Mouse (Mus musculus) small intestine, adult 2 months (tissue): ENCODE data around the gene Tap2. TPM values are rescaled to one million over a fixed set of nuclear protein-coding genes. Genes with fewer than 3 reads are reported as not detected.
A peak's percentile ranks its signal among the peaks of the same experiment; 100 is the strongest.

Experiments
- H3K27ac ChIP-seq: fragments of 200-500 bp; 2 replicates; pipeline ENCODE4 v1.5.1; 2012; ENCODE audit warnings: low read depth, low read length, control low read depth, inconsistent platforms; ENCODE audit not compliant: insufficient read depth
- H3K27me3 ChIP-seq: fragments of 200-500 bp; 2 replicates; pipeline ENCODE4 v1.6.1; 2012; ENCODE audit warnings: mild to moderate bottlenecking, moderate library complexity, low read length, inconsistent platforms; ENCODE audit not compliant: control insufficient read depth, insufficient read depth
- H3K36me3 ChIP-seq: fragments of 200-500 bp; 2 replicates; pipeline ENCODE4 v1.6.1; 2012; ENCODE audit warnings: mild to moderate bottlenecking, low read length, control low read depth, inconsistent platforms; ENCODE audit not compliant: control insufficient read depth, insufficient read depth
- H3K4me1 ChIP-seq: fragments of 200-500 bp; 2 replicates; pipeline ENCODE4 v1.6.1; 2012; ENCODE audit warnings: low read length, inconsistent platforms, mixed read lengths; ENCODE audit not compliant: control insufficient read depth, insufficient read depth, insufficient read length
- H3K4me3 ChIP-seq: fragments of 200-500 bp; 2 replicates; pipeline ENCODE4 v1.5.1; 2012; ENCODE audit warnings: low read depth, mild to moderate bottlenecking, control low read depth, inconsistent platforms, low read length, moderate library complexity
- CTCF ChIP-seq: fragments of 200-500 bp; IDR thresholded peaks from 2 replicates; pipeline ENCODE4 v1.5.1; 2012; ENCODE audit warnings: low read depth, mild to moderate bottlenecking, control low read depth, inconsistent platforms, low read length, moderate library complexity, mixed read lengths; ENCODE audit not compliant: insufficient replicate concordance, insufficient read length; ENCODE audit errors: extremely low read depth
- POLR2A ChIP-seq: fragments of 200-500 bp; IDR thresholded peaks from 2 replicates; pipeline ENCODE4 v1.6.1; 2012; ENCODE audit warnings: low read depth, mild to moderate bottlenecking, control low read depth, inconsistent platforms, low read length, moderate library complexity
- WGBS: fragments of 180-500 bp; shearing (Covaris S2); methylation state at CpG from one replicate; pipeline ENCODE4 v1.1.7; 2018; 5-methylcytosine and 5-hydroxymethylcytosine counted together
- polyA plus RNA-seq: library from polyadenylated mRNA; depleted of rRNA; stranded (reverse); fragments of >200 nt; gene quantifications from 2 replicates; pipeline ENCODE4 v1.2.3, GENCODE M21; 2012

Gene Tap2
- polyA plus RNA-seq, 1 experiment = 66.1 TPM

GRCm38 (mm10) chr17:34186885-34187260 lies 16.5 kb upstream of the Tap2 start:
- TF ChIP-seq CTCF (no peak), POLR2A (no peak)
- Histone ChIP-seq H3K36me3 (peaks cover 41% of the 10 kb centered on the region), H3K4me1 (peaks cover 37% of the 10 kb centered on the region), H3K27ac (peak overlapping the region; percentile 97), H3K4me3 (peak overlapping the region; percentile 78), H3K27me3 (no peaks in the 10 kb centered on the region)
- 1% methylated on average over 14 of the region's 14 CpGs for WGBS

GRCm38 (mm10) chr17:34187261-34187916 lies 15.9 kb upstream of the Tap2 start, which contains the start of the genes Tap1 and Psmb9:
TSS of gene Tap1 (plus strand) at chr17:34187553.
TSS of gene Psmb9 (minus strand) at chr17:34187764.
- Histone ChIP-seq H3K4me1 (peaks cover 37% of the 10 kb centered on the region), H3K27ac (peak within 1 kb of the TSS; percentile 97), H3K4me3 (peak within 1 kb of the TSS; percentile 78), H3K27me3 (no peaks in the 10 kb centered on the region), H3K36me3 (peaks cover 41% of the 10 kb centered on the region)
- WGBS = under 1% methylated on average over 46 of the region's 46 CpGs
- TF ChIP-seq CTCF = 0 out of 2 replicates have a peak, but pooled peaks have one; percentile 9
- peak; percentile 82 for TF ChIP-seq POLR2A

GRCm38 (mm10) chr17:34188010-34188409 lies 15.3 kb upstream of the Tap2 start:
- H3K27me3 ChIP-seq = no peaks in the 10 kb centered on the region
- H3K36me3 ChIP-seq = peaks cover 42% of the 10 kb centered on the region
- no peak for TF ChIP-seq CTCF
- peak; percentile 46; the same call in 1 of the 2 replicates for TF ChIP-seq POLR2A
- 2% methylated on average over 20 of the region's 20 CpGs for WGBS
- H3K27ac ChIP-seq = peak overlapping the region; percentile 97
- peaks cover 37% of the 10 kb centered on the region for H3K4me1 ChIP-seq
- H3K4me3 ChIP-seq = peak overlapping the region; percentile 78

GRCm38 (mm10) chr17:34188986-34189385 lies 14.3 kb upstream of the Tap2 start:
- Histone ChIP-seq H3K27me3 (no peaks in the 10 kb centered on the region), H3K4me3 (peak overlapping the region; percentile 52), H3K27ac (0 out of 2 replicates have a peak overlapping the region, but pooled peaks have one; percentile 2), H3K36me3 (peaks cover 40% of the 10 kb centered on the region), H3K4me1 (peaks cover 33% of the 10 kb centered on the region)
- WGBS = 82% methylated on average over 6 of the region's 6 CpGs
- TF ChIP-seq CTCF = no peak
- TF ChIP-seq POLR2A = no peak

GRCm38 (mm10) chr17:34192852-34193251 lies 10.5 kb upstream of the Tap2 start:
- Histone ChIP-seq H3K27ac (no peak overlapping the region), H3K27me3 (no peaks in the 10 kb centered on the region), H3K4me1 (peaks cover 29% of the 10 kb centered on the region), H3K36me3 (peaks cover 58% of the 10 kb centered on the region), H3K4me3 (no peak overlapping the region)
- TF ChIP-seq POLR2A (no peak), CTCF (no peak)
- WGBS = 58% methylated on average over 16 of the region's 16 CpGs

GRCm38 (mm10) chr17:34193468-34193867 lies 9.9 kb upstream of the Tap2 start:
- WGBS = 82% methylated on average over 8 of the region's 8 CpGs
- Histone ChIP-seq H3K27me3 (no peaks in the 10 kb centered on the region), H3K4me1 (peaks cover 29% of the 10 kb centered on the region), H3K4me3 (no peak overlapping the region), H3K27ac (no peak overlapping the region), H3K36me3 (peaks cover 58% of the 10 kb centered on the region)
- no peak for TF ChIP-seq POLR2A
- TF ChIP-seq CTCF = no peak

- peaks cover 55% of the 10 kb centered on the region for H3K36me3 ChIP-seq
- H3K4me3 ChIP-seq = no peak overlapping the region
- TF ChIP-seq CTCF (no peak), POLR2A (no peak)
- no peak overlapping the region for H3K27ac ChIP-seq
- no peaks in the 10 kb centered on the region for H3K27me3 ChIP-seq
- H3K4me1 ChIP-seq = peaks cover 23% of the 10 kb centered on the region
- 92% methylated on average over 4 of the region's 4 CpGs for WGBS
These were observed 8.6 kb upstream of the Tap2 start for GRCm38 (mm10) chr17:34194723-34195122.

- Histone ChIP-seq H3K4me1 (peaks cover 8% of the 10 kb centered on the region; the same call in 1 of the 2 replicates), H3K36me3 (peaks cover 57% of the 10 kb centered on the region), H3K27me3 (no peaks in the 10 kb centered on the region), H3K27ac (peak overlapping the region; percentile 4; the same call in 1 of the 2 replicates), H3K4me3 (no peak overlapping the region)
- WGBS = 80% methylated on average over 12 of the region's 12 CpGs
- TF ChIP-seq CTCF (no peak), POLR2A (no peak)
These were observed 6.8 kb upstream of the Tap2 start for GRCm38 (mm10) chr17:34196491-34196890.
